ENCODE assay signal across 29 mouse cellular contexts in the genomic region with DNA sequence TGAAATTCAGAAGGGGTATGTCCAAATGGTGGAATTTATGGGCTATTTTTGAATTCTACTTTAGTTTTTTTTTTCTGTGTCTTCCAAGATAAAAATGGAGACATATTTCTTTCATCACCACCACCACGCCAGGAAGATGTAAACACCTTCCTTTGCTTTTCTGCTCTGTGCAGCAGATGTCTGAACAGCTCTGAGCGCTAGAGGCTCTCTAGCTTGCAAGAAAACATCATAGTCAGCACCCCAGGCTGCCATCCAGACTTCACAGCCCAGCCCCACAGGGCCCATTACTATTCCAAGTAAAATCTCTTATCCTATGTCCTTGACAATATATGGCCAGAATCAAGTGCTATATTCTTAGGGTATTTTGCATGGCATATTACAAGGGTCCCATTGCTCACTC.
DNase-seq lines count a peak whose midpoint lies in the region; ATAC-seq and TF ChIP-seq lines count a peak whose summit lies in the region.
"Had no signal": no experiment of that assay in that cellular context is flagged by ENCODE, and none has a peak within 500 bp of the region (broad histone marks: within the 10 kb centered on the region; RNA-seq: fewer than 3 reads in every experiment).

No protein-coding gene starts in this region.

- H3K27me3 ChIP-seq in heart, adult 2 months (ENCODE audit: control insufficient read depth, insufficient read depth, low read length), result no peaks in the 10 kb centered on the region
- no peaks in the 10 kb centered on the region for H3K27me3 ChIP-seq in lung, embryonic 14.5 days (ENCODE audit: insufficient read depth, low read length)
- H3K27me3 ChIP-seq: CH12.LX; embryonic facial prominence, embryonic 12.5 days; embryonic facial prominence, embryonic 15.5 days; heart, embryonic 12.5 days; heart, embryonic 15.5 days; hindbrain, embryonic 13.5 days; Patski had no signal

- no peaks in the 10 kb centered on the region for H3K4me1 ChIP-seq in heart, adult 2 months (ENCODE audit: control insufficient read depth, insufficient read depth, low read length)
- no peaks in the 10 kb centered on the region for H3K4me1 ChIP-seq in lung, embryonic 14.5 days (ENCODE audit: insufficient read depth)
- H3K4me1 ChIP-seq: embryonic facial prominence, embryonic 12.5 days; embryonic facial prominence, embryonic 15.5 days; heart, embryonic 12.5 days; heart, embryonic 15.5 days; hindbrain, embryonic 10.5 days; hindbrain, embryonic 13.5 days had no signal

- no peak for ATAC-seq in lung, embryonic 14.5 days (ENCODE audit: insufficient read depth)
- ATAC-seq: forebrain, embryonic 14.5 days; forebrain, postnatal 0 days; hindbrain, embryonic 16.5 days; Patski had no signal

- H3K27ac ChIP-seq in heart, adult 2 months, result no peak overlapping the region
- H3K27ac ChIP-seq in lung, embryonic 14.5 days (ENCODE audit: low read depth), result no peak overlapping the region
- H3K27ac ChIP-seq: embryonic facial prominence, embryonic 12.5 days; embryonic facial prominence, embryonic 15.5 days; heart, embryonic 15.5 days; hindbrain, embryonic 10.5 days; hindbrain, embryonic 13.5 days had no signal

- WGBS in heart, adult 2 months, result 44% methylated on average over 2 of the region's 2 CpGs
- WGBS in lung, embryonic 14.5 days, result 34% methylated on average over 2 of the region's 2 CpGs

- H3K79me2 ChIP-seq in heart, adult 2 months (replicated peaks; ENCODE audit: control insufficient read depth, insufficient read depth, low read length), result no peaks in the 10 kb centered on the region

- no peak overlapping the region for H3K4me3 ChIP-seq in heart, adult 2 months
- no peak overlapping the region for H3K4me3 ChIP-seq in lung, embryonic 14.5 days (ENCODE audit: low read depth, low read length)
- H3K4me3 ChIP-seq: embryonic facial prominence, embryonic 12.5 days; embryonic facial prominence, embryonic 15.5 days; heart, embryonic 12.5 days; heart, embryonic 15.5 days; hindbrain, embryonic 10.5 days; hindbrain, embryonic 13.5 days had no signal

- no peak overlapping the region for H3K4me2 ChIP-seq in lung, embryonic 14.5 days
- H3K4me2 ChIP-seq: embryonic facial prominence, embryonic 12.5 days; embryonic facial prominence, embryonic 15.5 days; heart, embryonic 12.5 days; heart, embryonic 15.5 days; hindbrain, embryonic 13.5 days had no signal

- no peaks in the 10 kb centered on the region for H3K9me3 ChIP-seq in lung, embryonic 14.5 days (ENCODE audit: low read depth, low read length)
- H3K9me3 ChIP-seq: embryonic facial prominence, embryonic 12.5 days; embryonic facial prominence, embryonic 15.5 days; heart, embryonic 12.5 days; heart, embryonic 15.5 days; hindbrain, embryonic 10.5 days; hindbrain, embryonic 13.5 days had no signal

- TF ChIP-seq POLR2A in heart, adult 2 months (IDR thresholded peaks at IDR 0.05; ENCODE audit: insufficient read depth, low read depth, low read length), result no peak

- peak; percentile 28 for DNase-seq in heart, adult 11 months
- DNase-seq in heart, adult 2 months, result no peak
- peak; percentile 16 for DNase-seq in lung, embryonic 14.5 days
- no peak for DNase-seq in lung, adult 18-20 months
- DNase-seq in brain, adult 2 months (ENCODE audit: low read depth, low spot score), result peak; percentile 74
- no peak for DNase-seq in ovary, postnatal 14 days (ENCODE audit: low spot score)
- DNase-seq: adrenal gland, postnatal 10 days; adrenal gland, postnatal 36 days; B cell, adult 2 months; cerebellum, adult 11 months; cerebellum, adult 2 months; cerebellum, adult 9-11 months; cerebellum, postnatal 25 days; forebrain, postnatal 0 days; gastrocnemius, postnatal 10 days; gastrocnemius, postnatal 36 days; heart, postnatal 10 days; heart, postnatal 36 days had no signal

- intact Hi-C loops in heart, adult 2 months (cut with DNase I), result no loop called here

- no peaks in the 10 kb centered on the region for H3K36me3 ChIP-seq in heart, adult 2 months (ENCODE audit: control insufficient read depth, insufficient read depth, low read length)
- no peaks in the 10 kb centered on the region for H3K36me3 ChIP-seq in lung, embryonic 14.5 days (ENCODE audit: insufficient read depth)
- H3K36me3 ChIP-seq: embryonic facial prominence, embryonic 12.5 days; embryonic facial prominence, embryonic 15.5 days; G1E; heart, embryonic 12.5 days; heart, embryonic 15.5 days; hindbrain, embryonic 10.5 days; hindbrain, embryonic 13.5 days had no signal

- no peak for TF ChIP-seq CTCF in heart, adult 2 months (IDR thresholded peaks at IDR 0.05)
- no peak for TF ChIP-seq CTCF in lung, embryonic 14.5 days (IDR thresholded peaks at IDR 0.05; ENCODE audit: low read depth)

- no peak for TF ChIP-seq EP300 in heart, adult 2 months (IDR thresholded peaks at IDR 0.05; ENCODE audit: insufficient read depth, low read depth, low read length)

- H3K9ac ChIP-seq in heart, adult 2 months (ENCODE audit: low read depth, low read length), result no peak overlapping the region
- H3K9ac ChIP-seq in lung, embryonic 14.5 days, result no peak overlapping the region
- H3K9ac ChIP-seq: embryonic facial prominence, embryonic 12.5 days; embryonic facial prominence, embryonic 15.5 days; forebrain, postnatal 0 days; heart, embryonic 12.5 days; heart, embryonic 15.5 days; hindbrain, embryonic 13.5 days had no signal

Comparison
In these comparisons a context has a peak if more than half of its experiments do, and no peak if none do; other contexts are left out.
1. DNase-seq: peak in heart, adult 11 months (single experiment), lung, embryonic 14.5 days (single experiment) and brain, adult 2 months (single experiment); none in heart, adult 2 months (0 of 2), lung, adult 18-20 months (0 of 2) and ovary, postnatal 14 days (single experiment).